Mouse (Mus musculus) limb, embryonic 13.5 days (tissue): ENCODE measurements around the gene Tspan14. TPM values are rescaled to one million over a fixed set of nuclear protein-coding genes. Genes with fewer than 3 reads are reported as not detected.
A peak's percentile ranks its signal among the peaks of the same experiment; 100 is the strongest.

Source experiments
- ATAC-seq: fragments of 200-750 bp; cut with Nextera tagmentation; 2 replicates; pipeline ENCODE4 v1.8.0; 2017; ENCODE audit warnings: low read depth, moderate number of reproducible peaks, moderate TSS enrichment; ENCODE audit not compliant: low FRiP score
- H3K27ac ChIP-seq: fragments of 300-500 bp; sonication (generic); 2 replicates; pipeline ENCODE4 v1.5.1; 2015; ENCODE audit warnings: inconsistent platforms, mild to moderate bottlenecking, moderate library complexity
- H3K27me3 ChIP-seq: fragments of 300-500 bp; sonication (generic); 2 replicates; pipeline ENCODE4 v1.6.1; 2015; ENCODE audit warnings: mild to moderate bottlenecking, inconsistent platforms
- H3K36me3 ChIP-seq: fragments of 300-500 bp; sonication (generic); 2 replicates; pipeline ENCODE4 v1.6.1; 2015; ENCODE audit warnings: inconsistent platforms, mild to moderate bottlenecking, moderate library complexity
- H3K4me1 ChIP-seq: fragments of 300-500 bp; sonication (generic); 2 replicates; pipeline ENCODE4 v1.6.1; 2015; ENCODE audit warnings: inconsistent platforms
- H3K4me2 ChIP-seq: fragments of 300-500 bp; sonication (generic); replicated peaks from 2 replicates; pipeline ENCODE4 v1.6.1; 2015; ENCODE audit warnings: inconsistent platforms, mild to moderate bottlenecking, moderate library complexity
- H3K4me3 ChIP-seq: fragments of 300-500 bp; sonication (generic); 2 replicates; pipeline ENCODE4 v1.5.1; 2015; ENCODE audit warnings: moderate library complexity, mild to moderate bottlenecking, inconsistent platforms
- H3K9ac ChIP-seq: fragments of 300-500 bp; sonication (generic); 2 replicates; pipeline ENCODE4 v1.6.1; 2015; ENCODE audit warnings: mild to moderate bottlenecking, inconsistent platforms
- H3K9me3 ChIP-seq: fragments of 300-500 bp; sonication (generic); 2 replicates; pipeline ENCODE4 v1.6.1; 2016; ENCODE audit warnings: inconsistent platforms
- WGBS: fragments of 180-500 bp; shearing (Covaris S2); methylation state at CpG from one replicate; pipeline ENCODE4 v1.1.7; 2015; 5-methylcytosine and 5-hydroxymethylcytosine counted together
- polyA plus RNA-seq: library from polyadenylated mRNA; unstranded; fragments of >200 nt; fragmentation: Nextera tagmentation; extraction: Ambion mirVana; gene quantifications from 2 replicates; pipeline ENCODE4 v1.2.1, GENCODE M21; 2015

The Tspan14 gene
- polyA plus RNA-seq, 1 experiment from 2014 or later: 68.4 TPM

DNA sequence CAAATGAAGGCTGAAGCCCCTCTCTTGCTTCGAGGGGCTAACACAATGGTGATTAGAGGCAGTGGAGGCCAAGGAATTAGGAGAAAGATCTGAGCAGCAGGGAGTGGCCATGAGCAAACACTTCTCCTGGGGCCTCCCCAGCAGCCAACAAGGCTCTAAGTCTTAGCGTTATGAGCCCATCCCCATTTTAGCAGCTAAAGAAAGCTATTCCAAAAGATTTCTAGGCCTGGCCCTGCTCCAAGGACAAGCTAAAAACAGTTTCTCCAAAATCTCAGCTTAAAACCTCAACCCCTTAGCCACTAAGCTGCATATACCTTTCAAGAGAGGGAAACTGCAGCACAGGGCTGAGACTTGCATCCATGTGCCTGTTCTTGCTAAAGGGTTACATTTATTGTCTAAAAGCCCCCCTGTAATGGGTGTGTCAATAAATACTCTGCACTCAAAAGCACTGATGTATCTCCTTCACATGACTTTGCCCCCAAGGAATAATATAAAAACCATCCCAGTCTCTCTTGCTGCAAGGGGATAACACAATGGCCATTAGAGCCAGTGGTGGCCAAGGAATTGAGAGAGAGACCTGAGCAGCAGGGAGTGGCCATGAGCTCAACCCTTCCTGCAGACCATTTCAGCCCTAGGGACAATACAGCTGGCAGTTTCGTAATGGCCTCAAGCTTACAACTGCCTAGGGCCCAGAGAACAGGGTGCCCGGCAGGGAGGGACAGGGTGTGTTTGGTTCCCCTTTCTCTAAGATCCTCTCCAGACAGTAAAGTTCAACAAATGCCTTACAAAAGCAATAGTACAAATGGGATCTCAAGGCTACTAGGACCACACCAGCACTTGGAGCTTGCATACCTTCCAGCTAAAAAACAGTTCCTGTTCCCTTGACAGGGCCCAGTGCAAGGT, 8.3 kb downstream of the Tspan14 start:
- Histone ChIP-seq H3K4me3 (no peak overlapping the region), H3K27ac (peak overlapping the region; percentile 72; the same call in 1 of the 2 replicates), H3K9me3 (no peaks in the 10 kb centered on the region), H3K4me1 (peaks cover 86% of the 10 kb centered on the region), H3K9ac (no peak overlapping the region), H3K36me3 (no peaks in the 10 kb centered on the region), H3K4me2 (peak overlapping the region; percentile 12; the same call in 1 of the 2 replicates), H3K27me3 (no peaks in the 10 kb centered on the region)
- no peak for ATAC-seq
- WGBS: 35% methylated on average over 4 of the region's 4 CpGs

DNA sequence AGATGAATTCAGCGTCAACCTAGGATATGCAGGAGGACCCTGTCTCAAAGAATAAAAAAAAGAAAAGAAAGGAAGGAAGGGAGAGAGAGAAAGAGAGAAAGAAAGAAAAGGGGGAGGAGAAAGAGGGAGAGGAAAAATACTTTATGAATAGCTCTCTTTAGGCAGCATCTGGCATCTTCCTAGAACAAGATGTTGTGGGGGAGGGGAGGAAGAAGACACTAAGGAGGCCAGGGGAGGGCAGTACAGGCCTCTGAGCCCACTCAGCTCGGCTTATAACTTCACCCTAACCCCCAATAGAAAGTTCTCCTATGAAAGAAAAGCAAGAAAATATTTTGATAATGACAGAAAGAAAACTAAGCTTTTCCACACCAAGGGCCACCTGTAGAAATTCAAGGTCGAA, 9.0 kb downstream of the Tspan14 start:
- H3K4me1 ChIP-seq: peaks cover 89% of the 10 kb centered on the region
- H3K4me2 ChIP-seq: peak overlapping the region; percentile 12; the same call in 1 of the 2 replicates
- no peaks in the 10 kb centered on the region for H3K27me3 ChIP-seq
- no peak overlapping the region for H3K4me3 ChIP-seq
- 65% methylated on average over 3 of the region's 3 CpGs for WGBS
- peak overlapping the region; percentile 72; the same call in 1 of the 2 replicates for H3K27ac ChIP-seq
- no peak overlapping the region for H3K9ac ChIP-seq
- no peak for ATAC-seq
- no peaks in the 10 kb centered on the region for H3K9me3 ChIP-seq
- no peaks in the 10 kb centered on the region for H3K36me3 ChIP-seq

DNA sequence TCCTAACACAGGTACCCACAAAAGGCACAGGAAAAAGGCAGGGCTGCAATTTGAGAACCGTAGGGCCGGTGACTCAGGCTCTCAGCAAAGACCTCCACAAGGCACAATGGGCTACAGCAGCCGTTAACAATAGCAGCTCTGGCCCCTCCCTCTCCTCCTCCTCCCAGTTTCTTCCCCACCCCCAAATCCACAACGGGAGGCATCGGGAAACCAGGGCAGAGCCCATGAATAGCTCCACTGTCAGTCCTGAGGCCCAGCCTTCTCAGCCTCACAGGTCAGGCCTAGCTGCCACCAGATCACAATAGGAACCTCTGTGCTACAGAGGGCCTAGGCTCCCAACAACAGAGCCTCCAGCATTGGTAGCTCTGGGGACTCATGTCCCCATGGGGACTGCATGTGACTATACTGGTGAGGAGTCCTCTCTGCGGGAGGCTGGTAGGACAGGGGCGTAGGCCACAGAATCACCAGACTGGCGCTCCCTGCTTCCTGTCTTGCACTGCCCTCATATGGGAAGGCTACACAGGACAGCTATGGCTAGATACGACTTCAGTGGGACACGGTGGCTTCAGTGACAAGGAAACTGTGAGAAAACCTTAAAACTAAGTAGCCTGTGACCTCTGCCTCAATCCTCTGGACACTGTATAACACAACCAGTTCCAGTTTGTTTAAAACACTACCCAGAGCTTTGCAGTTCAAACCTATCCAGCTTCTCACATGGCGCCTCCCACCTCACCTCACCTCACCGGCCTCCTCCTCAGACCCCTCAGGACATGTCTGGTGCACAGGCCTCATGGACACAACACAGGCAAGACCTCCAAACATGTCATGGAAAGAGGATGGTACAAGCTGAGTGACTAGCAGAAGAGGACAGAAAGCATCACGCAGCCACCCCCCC, 10.1 kb downstream of the Tspan14 start:
- ATAC-seq: peak; percentile 59
- H3K27ac ChIP-seq: peak overlapping the region; percentile 85
- H3K36me3 ChIP-seq: no peaks in the 10 kb centered on the region; the same call in 1 of the 2 replicates
- H3K4me1 ChIP-seq: peaks cover 80% of the 10 kb centered on the region
- 38% methylated on average over 13 of the region's 13 CpGs for WGBS
- no peak overlapping the region for H3K4me3 ChIP-seq
- H3K9me3 ChIP-seq: no peaks in the 10 kb centered on the region
- peak overlapping the region; percentile 40; the same call in 1 of the 2 replicates for H3K9ac ChIP-seq
- H3K4me2 ChIP-seq: peak overlapping the region; percentile 43
- H3K27me3 ChIP-seq: no peaks in the 10 kb centered on the region

DNA sequence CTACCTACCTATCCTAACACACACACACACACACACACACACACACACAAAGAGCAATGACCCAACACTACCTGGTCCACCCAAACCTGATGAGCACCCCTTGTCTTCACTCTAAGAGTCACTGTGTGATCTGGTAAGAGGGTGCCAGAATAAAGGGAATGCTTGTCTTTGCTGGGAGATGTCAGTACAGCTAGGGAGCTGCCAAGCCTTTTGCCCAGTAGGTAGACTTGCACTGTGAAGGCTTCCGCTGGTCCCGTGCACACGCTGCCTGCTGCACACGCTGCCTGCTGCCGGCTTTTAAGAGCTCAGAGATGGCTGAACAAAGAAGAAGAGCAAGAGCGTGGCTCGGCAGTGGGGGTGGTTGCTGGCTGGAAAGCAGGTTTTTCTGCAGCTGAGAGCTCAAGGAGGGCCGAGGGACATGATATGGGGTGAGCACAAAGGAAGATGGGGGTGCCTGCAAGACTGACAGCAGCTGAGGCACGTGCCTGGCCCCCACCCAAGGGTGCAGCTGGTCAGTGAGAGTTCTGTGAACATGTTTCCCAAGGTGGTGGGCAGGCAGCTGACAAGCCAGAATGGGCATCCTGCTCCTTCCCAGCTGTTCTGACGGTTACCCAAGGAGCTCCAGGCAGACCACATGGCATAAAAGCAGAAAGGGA, 10.9 kb downstream of the Tspan14 start:
- Histone ChIP-seq H3K9ac (peak overlapping the region; percentile 40), H3K27me3 (no peaks in the 10 kb centered on the region), H3K27ac (peak overlapping the region; percentile 85), H3K4me1 (peaks cover 83% of the 10 kb centered on the region), H3K36me3 (no peaks in the 10 kb centered on the region; the same call in 1 of the 2 replicates), H3K9me3 (no peaks in the 10 kb centered on the region), H3K4me3 (no peak overlapping the region), H3K4me2 (peak overlapping the region; percentile 43)
- 19% methylated on average over 10 of the region's 10 CpGs for whole genome bisulfite sequencing
- peak; percentile 10; the same call in 1 of the 2 replicates for ATAC-seq

DNA sequence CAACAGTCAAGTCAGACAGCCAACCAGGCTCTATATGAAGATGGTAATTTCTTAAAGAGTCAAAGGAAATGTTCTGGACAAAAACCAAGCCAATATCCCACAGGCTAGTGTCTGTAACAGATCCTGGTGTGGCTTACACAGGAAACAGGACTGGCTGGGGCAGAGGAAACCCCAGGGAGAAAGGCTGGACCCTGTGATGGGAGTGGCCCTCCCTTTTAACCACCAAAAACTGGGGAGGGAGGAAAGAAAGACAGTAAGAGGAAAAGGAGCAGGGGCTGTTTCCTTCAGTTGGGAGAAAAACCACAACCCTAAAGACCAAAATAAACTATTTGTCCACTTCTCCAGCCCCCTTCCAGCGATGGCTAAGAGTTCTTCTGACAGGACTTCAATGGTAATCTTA, 11.5 kb downstream of the Tspan14 start:
- Histone ChIP-seq H3K9ac (no peak overlapping the region), H3K36me3 (no peaks in the 10 kb centered on the region; the same call in 1 of the 2 replicates), H3K4me1 (peaks cover 84% of the 10 kb centered on the region), H3K4me3 (no peak overlapping the region), H3K27me3 (no peaks in the 10 kb centered on the region), H3K4me2 (peak overlapping the region; percentile 43; the same call in 1 of the 2 replicates), H3K9me3 (no peaks in the 10 kb centered on the region), H3K27ac (peak overlapping the region; percentile 85)
- ATAC-seq: no peak
- WGBS: 86% methylated on average over 1 of the region's 1 CpGs

DNA sequence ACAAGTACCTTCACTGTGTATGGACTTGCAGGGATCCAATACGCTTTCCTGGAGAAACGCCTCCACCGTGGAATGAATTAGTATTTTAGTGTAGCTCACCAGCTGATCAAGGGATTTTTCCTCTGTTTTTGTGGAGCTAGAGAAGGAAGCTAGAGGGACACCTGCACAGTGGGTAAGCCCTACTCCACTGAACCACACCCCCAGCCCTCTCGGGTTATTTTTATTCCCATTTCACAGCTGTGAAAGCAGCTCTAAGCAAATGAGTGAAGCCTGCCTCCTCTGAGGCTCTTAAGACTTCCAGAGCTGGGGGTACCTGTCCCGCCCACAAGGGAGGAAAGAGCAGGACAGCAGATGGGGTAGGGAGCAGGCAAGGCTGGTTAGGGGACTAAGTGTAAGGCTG, 13.2 kb downstream of the Tspan14 start:
- WGBS: 50% methylated on average over 5 of the region's 5 CpGs

DNA sequence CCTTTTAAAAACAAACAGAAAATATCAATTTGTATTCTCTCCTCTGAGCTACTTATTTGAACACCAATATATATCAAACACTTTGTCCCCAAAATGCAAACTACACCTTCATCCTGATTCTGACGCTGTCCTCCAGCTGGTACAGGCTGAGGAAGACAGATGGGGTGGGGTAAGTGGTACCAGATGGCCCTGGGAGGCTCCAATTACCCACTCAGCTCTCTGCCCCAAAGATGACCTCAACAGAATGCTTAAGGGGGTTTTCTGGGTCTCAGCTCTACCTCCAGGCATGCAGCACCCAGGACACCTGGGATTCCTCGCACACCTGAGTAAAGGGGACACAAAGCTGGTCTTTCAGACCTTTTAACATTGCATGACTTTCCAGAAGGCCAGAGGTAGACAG, 13.9 kb downstream of the Tspan14 start:
- Histone ChIP-seq H3K36me3 (no peaks in the 10 kb centered on the region; the same call in 1 of the 2 replicates), H3K27ac (peak overlapping the region; percentile 39; the same call in 1 of the 2 replicates), H3K4me2 (no peak overlapping the region), H3K9me3 (no peaks in the 10 kb centered on the region), H3K4me3 (no peak overlapping the region), H3K27me3 (no peaks in the 10 kb centered on the region), H3K9ac (peak overlapping the region; percentile 19; the same call in 1 of the 2 replicates), H3K4me1 (peaks cover 83% of the 10 kb centered on the region)
- WGBS: 10% methylated on average over 2 of the region's 2 CpGs
- ATAC-seq: no peak; the same call in 1 of the 2 replicates

More for the DNA sequence above, 13.2 kb downstream of the Tspan14 start:
- H3K9me3 ChIP-seq: no peaks in the 10 kb centered on the region
- no peaks in the 10 kb centered on the region for H3K27me3 ChIP-seq
- no peak overlapping the region; the same call in 1 of the 2 replicates for H3K9ac ChIP-seq
- peaks cover 84% of the 10 kb centered on the region for H3K4me1 ChIP-seq
- H3K27ac ChIP-seq: peak overlapping the region; percentile 39; the same call in 1 of the 2 replicates
- no peak overlapping the region for H3K4me3 ChIP-seq
- no peak overlapping the region for H3K4me2 ChIP-seq
- no peaks in the 10 kb centered on the region; the same call in 1 of the 2 replicates for H3K36me3 ChIP-seq
- no peak for ATAC-seq

DNA sequence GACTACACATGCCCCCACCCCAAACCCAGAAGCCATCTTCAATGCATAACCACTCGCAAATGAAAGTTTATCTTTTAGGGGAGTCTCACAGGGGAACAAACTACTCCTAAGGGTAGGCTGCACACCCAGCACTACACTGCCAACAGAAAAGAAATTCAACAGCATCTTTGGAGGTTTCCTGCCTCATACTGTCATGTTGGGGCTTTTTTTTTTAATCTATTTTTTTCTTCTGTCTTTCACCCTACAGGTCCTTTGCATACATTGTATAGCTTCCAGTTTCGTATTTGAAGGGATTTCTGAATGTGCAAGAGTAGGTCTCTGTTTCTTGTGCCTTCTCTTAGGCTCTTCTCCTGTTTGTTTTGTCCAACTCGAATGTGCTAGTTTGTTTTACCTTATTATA, 14.3 kb downstream of the Tspan14 start:
- H3K9ac ChIP-seq: no peak overlapping the region
- 74% methylated on average over 3 of the region's 3 CpGs for WGBS
- H3K27ac ChIP-seq: no peak overlapping the region
- H3K4me2 ChIP-seq: no peak overlapping the region
- no peak overlapping the region for H3K4me3 ChIP-seq
- no peaks in the 10 kb centered on the region; the same call in 1 of the 2 replicates for H3K36me3 ChIP-seq
- no peaks in the 10 kb centered on the region for H3K27me3 ChIP-seq
- no peaks in the 10 kb centered on the region for H3K9me3 ChIP-seq
- ATAC-seq: no peak
- peaks cover 81% of the 10 kb centered on the region for H3K4me1 ChIP-seq

DNA sequence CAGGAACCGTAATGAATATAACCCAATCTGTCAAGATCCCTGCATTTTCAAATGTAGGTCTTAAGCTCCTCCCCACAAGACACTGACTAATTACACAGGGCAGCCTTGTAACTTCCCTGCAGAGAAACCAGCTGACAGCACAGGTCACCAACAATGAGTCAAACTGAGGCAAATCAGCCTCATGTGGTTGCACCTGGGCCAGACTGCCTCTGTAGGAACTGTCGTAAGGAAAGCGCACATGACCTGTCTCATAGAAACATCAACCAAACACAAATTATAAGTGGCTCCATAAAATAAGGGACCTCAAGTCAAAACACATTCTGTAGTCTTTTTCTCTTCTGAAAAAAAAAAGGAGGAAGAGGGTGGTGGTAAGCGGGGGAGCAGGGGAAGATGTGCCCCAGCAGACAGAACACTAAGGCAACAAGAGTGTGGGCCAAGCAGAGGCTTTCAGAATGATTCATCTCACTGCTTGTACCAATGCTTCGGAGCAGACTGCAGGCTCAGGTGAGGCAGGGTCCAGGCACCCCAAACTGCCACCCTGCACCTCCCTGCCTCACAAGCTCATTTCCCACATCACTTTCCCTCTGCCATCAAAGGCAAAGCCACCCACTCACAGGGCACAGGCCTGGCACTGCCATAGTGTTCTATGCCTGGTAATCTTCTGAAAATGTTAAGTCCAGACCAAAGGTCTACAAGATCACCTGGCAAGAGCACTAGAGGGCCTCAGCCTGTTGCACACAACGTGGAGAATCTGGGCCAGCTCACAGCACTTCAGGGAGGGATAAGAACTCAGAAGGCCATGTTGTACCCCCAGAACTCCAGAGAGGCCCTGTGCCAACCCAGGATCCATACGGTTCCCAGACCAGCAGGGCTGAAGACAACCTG, 16.6 kb downstream of the Tspan14 start:
- Histone ChIP-seq H3K4me3 (no peak overlapping the region), H3K27ac (no peak overlapping the region), H3K9ac (no peak overlapping the region), H3K27me3 (no peaks in the 10 kb centered on the region), H3K4me1 (peaks cover 57% of the 10 kb centered on the region), H3K4me2 (no peak overlapping the region), H3K36me3 (peaks cover 8% of the 10 kb centered on the region), H3K9me3 (no peaks in the 10 kb centered on the region)
- no peak for ATAC-seq
- 72% methylated on average over 7 of the region's 7 CpGs for WGBS

DNA sequence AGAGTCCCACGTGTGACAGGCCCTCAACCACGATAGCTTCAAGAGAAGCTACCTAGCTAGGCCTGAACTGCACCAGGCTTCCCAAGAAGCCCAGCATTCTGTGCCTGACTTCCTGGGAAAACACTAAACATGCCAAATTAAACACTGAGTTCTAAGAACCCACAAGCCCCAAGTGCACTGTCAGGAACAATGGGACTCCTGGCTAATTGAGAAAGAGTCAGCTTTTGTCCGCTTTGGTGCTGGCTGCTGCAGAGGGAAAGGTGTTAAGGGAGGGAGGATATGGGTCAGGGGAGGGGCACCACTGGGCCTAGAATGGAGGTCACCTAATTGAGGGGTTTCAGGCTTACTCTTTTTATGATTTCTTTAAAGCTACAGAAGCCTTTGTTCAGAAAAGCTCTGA, 17.6 kb downstream of the Tspan14 start:
- Histone ChIP-seq H3K4me1 (peaks cover 48% of the 10 kb centered on the region), H3K27ac (peak overlapping the region; percentile 44; the same call in 1 of the 2 replicates), H3K4me3 (no peak overlapping the region), H3K9me3 (no peaks in the 10 kb centered on the region), H3K27me3 (no peaks in the 10 kb centered on the region), H3K4me2 (no peak overlapping the region), H3K36me3 (peaks cover 11% of the 10 kb centered on the region), H3K9ac (no peak overlapping the region)
- ATAC-seq: no peak
- WGBS: 47% methylated on average over 3 of the region's 3 CpGs
